Mouse (Mus musculus) cerebellum, adult 18-20 months (tissue): Measurements from ENCODE around the gene Itgb7.

Experiments
- DNase-seq, 2 experiments: peaks; one replicate each; pipeline ENCODE4 v3.0.0; 2021

Itgb7 gene

GRCm38 (mm10) chr15:102191699-102192098 is 40.0 kb downstream of the Itgb7 start:
- no peak for DNase-seq

GRCm38 (mm10) chr15:102188883-102189282 is 42.9 kb downstream of the Itgb7 start:
- no peak for DNase-seq

- DNase-seq, result no peak
Measured at GRCm38 (mm10) chr15:102188096-102188495, 43.6 kb downstream of the Itgb7 start.

GRCm38 (mm10) chr15:102186239-102186638 is 45.5 kb downstream of the Itgb7 start:
- DNase-seq, result no peak

GRCm38 (mm10) chr15:102183076-102183475 is 48.7 kb downstream of the Itgb7 start:
- DNase-seq, result no peak

- no peak for DNase-seq
Measured at GRCm38 (mm10) chr15:102179924-102180323, 51.8 kb downstream of the Itgb7 start.

- no peak for DNase-seq
Measured at GRCm38 (mm10) chr15:102179106-102179505, 52.6 kb downstream of the Itgb7 start.

GRCm38 (mm10) chr15:102178279-102178678 is 53.5 kb downstream of the Itgb7 start:
- DNase-seq, result peak; percentile 90 to 91

GRCm38 (mm10) chr15:102177417-102177816 is 54.3 kb downstream of the Itgb7 start:
- peak in 1 of 2 experiments; percentile 13 for DNase-seq

- no peak for DNase-seq
Measured at GRCm38 (mm10) chr15:102176571-102177316, 55.0 kb downstream of the Itgb7 start.

- DNase-seq, result no peak
Measured at GRCm38 (mm10) chr15:102175736-102176319, 55.9 kb downstream of the Itgb7 start.

GRCm38 (mm10) chr15:102173581-102173980 is 58.2 kb downstream of the Itgb7 start:
- DNase-seq, result no peak

GRCm38 (mm10) chr15:102169064-102169463 is 62.7 kb downstream of the Itgb7 start:
- no peak for DNase-seq

GRCm38 (mm10) chr15:102167620-102168021 is 64.1 kb downstream of the Itgb7 start:
- DNase-seq, result no peak
